Mouse (Mus musculus) MEL (cell line): ENCODE results near the gene Mrrf.

Experiments used
- CTCF ChIP-seq, 3 experiments: IDR thresholded peaks in 2 of 3; conservative IDR thresholded peaks in 1 of 3; 2 replicates each; pipeline ENCODE4 v1.5.1; 2011 to 2012; ENCODE audit warnings: low read length in 3 of 3, low read depth in 2 of 3, mild to moderate bottlenecking in 2 of 3, improper control_type of control experiment in 1 of 3, inconsistent platforms in 1 of 3, mixed read lengths in 1 of 3, moderate library complexity in 1 of 3; ENCODE audit not compliant: control insufficient read depth in 1 of 3, insufficient read depth in 1 of 3, poor library complexity in 1 of 3, severe bottlenecking in 1 of 3
- MYC ChIP-seq: IDR thresholded peaks from 2 replicates; pipeline ENCODE4 v1.6.1; 2011; ENCODE audit warnings: low read depth, mild to moderate bottlenecking, low read length, improper control_type of control experiment, moderate library complexity
- POLR2A ChIP-seq, 2 experiments: IDR thresholded peaks; 2 replicates each; pipeline ENCODE4 v1.6.1; 2011 to 2012; ENCODE audit warnings: low read length in 2 of 2, mild to moderate bottlenecking in 2 of 2, control low read depth in 1 of 2, improper control_type of control experiment in 1 of 2, low read depth in 1 of 2, moderate library complexity in 1 of 2; ENCODE audit not compliant: control insufficient read depth in 1 of 2, insufficient read depth in 1 of 2, poor library complexity in 1 of 2
- POLR2AphosphoS5 ChIP-seq: IDR thresholded peaks from 2 replicates; pipeline ENCODE4 v1.6.1; 2012; ENCODE audit warnings: low read depth, borderline replicate concordance, mild to moderate bottlenecking, inconsistent platforms, low read length, moderate library complexity, mixed read lengths
- RAD21 ChIP-seq: IDR thresholded peaks from 2 replicates; pipeline ENCODE4 v1.6.1; 2011; ENCODE audit warnings: mild to moderate bottlenecking, low read depth, low read length, improper control_type of control experiment
- ZKSCAN1 ChIP-seq: IDR thresholded peaks from 2 replicates; pipeline ENCODE4 v1.6.1; 2012; ENCODE audit warnings: low read depth, mild to moderate bottlenecking, inconsistent platforms, low read length, improper control_type of control experiment, moderate library complexity

DNA sequence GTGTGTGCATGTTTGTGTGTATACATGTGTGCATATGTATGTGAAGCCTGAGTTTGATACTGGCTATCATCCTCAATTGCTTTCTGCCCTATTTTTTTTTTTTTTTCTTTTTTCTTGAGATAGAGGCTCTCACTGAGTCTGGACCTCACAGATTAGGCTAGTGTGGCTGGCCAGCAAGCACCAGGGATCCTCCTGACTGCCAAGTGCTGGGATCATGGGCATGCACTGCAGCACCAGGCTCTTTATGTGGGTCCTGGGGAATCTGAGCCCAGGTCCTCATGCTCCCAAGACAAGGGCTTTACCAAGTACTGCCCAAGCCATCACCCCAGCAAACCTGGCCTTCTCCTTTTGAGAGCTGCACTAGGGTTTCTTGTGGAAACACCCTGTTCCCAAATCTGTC is 87.2 kb downstream of the Mrrf start:
- TF ChIP-seq POLR2A (IDR thresholded peaks at IDR 0.05; ENCODE audit: control insufficient read depth in 1 of 2, insufficient read depth in 1 of 2, low read depth in 1 of 2, low read length in 2 of 2, poor library complexity in 1 of 2) = no peak
- TF ChIP-seq RAD21 = no peak
- TF ChIP-seq CTCF (IDR thresholded peaks at IDR 0.05 in 2 of 3, conservative IDR thresholded peaks at IDR 0.05 in 1 of 3; ENCODE audit: control insufficient read depth in 1 of 3, insufficient read depth in 1 of 3, low read depth in 2 of 3, low read length in 3 of 3, poor library complexity in 1 of 3, severe bottlenecking in 1 of 3) = no peak
- no peak for TF ChIP-seq MYC
- TF ChIP-seq POLR2AphosphoS5 = no peak
- TF ChIP-seq ZKSCAN1 = no peak
